Mouse (Mus musculus) layer of hippocampus, postnatal 25 days (tissue): ENCODE results near the gene Rabac1. TPM values are rescaled to one million over a fixed set of nuclear protein-coding genes. Genes with fewer than 3 reads are reported as not detected.

ENCODE experiments used
- DNase-seq, 2 experiments: peaks; one replicate each; pipeline ENCODE4 v3.0.0; 2022; ENCODE audit warnings: mixed read lengths in 2 of 2, low spot score in 1 of 2; ENCODE audit errors: extremely low spot score in 1 of 2
- total RNA-seq, 2 experiments: library from RNA; stranded (reverse); gene quantifications; 2 replicates each; pipeline ENCODE4 v1.2.3; 2021

Rabac1 gene
- 100 to 1,000 TPM; 270 to 302 TPM for total RNA-seq

DNA sequence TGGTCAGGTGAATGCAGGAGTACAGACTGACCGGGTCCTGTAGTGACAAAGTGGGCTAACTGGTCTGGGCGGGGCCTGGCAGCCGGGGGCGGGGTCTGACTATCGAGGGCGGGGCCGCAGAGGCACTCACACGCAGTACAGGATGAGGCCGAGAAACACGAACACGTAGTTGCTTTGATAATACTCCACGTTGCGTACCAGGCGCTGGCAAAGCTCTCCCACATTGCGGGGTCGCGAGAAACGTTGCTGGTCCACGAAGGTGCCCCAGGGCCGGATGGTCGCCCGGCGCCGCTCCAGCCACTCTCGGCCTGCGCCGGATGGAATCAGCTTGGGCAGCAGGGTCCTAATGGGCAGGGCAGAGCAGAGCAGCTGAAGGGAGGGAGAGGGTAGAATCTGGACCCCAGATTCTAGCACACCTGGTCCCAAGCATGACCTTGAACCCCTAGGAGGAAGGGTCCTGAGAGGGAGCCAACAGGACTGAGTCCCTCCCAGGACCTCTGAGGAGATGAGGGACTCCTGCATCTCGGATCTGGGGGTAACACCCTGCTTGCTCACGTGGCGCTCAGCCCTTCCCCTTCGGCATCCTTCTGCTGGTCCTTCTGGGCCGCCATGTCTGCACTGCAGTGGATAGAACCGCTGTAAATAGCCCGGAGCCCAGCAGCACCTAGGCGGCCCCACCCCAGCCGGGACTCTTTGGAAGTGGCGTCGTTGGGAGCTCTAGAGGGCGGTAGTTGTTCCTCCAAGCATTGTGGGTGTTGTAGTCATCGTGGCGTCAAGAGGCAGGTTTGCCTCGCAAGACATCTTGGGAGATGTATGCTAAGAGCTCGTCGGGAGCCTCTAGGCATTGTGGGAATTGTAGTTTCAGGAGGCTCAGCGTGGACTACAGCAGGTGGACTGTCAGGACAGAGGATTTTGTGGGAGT, at the start of gene Rabac1:
Gene Rabac1 (minus strand): TSS at position 783 of the 922 bp plus-strand sequence.
- DNase-seq: peak; percentile 80 to 84

DNA sequence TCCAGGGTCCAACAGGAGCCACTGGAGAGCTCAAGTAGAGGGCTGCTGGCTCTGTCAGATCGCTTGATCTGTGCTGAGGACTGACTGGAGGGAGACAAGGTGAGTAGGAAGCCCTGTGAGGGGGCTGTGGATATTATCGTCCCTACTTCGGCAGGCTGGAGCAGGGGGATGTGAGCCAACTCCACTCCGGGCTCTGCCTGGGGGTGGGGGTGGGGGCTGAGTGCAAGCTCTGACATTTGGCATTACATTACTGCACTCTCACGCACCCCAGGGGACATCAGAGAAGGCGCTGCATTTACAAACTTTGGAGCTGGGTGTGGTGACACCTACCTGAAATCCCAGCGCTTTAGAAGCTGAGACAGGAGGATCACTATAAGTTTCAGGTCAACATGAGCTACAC, 39.0 kb upstream of the Rabac1 start:
- no peak for DNase-seq

DNA sequence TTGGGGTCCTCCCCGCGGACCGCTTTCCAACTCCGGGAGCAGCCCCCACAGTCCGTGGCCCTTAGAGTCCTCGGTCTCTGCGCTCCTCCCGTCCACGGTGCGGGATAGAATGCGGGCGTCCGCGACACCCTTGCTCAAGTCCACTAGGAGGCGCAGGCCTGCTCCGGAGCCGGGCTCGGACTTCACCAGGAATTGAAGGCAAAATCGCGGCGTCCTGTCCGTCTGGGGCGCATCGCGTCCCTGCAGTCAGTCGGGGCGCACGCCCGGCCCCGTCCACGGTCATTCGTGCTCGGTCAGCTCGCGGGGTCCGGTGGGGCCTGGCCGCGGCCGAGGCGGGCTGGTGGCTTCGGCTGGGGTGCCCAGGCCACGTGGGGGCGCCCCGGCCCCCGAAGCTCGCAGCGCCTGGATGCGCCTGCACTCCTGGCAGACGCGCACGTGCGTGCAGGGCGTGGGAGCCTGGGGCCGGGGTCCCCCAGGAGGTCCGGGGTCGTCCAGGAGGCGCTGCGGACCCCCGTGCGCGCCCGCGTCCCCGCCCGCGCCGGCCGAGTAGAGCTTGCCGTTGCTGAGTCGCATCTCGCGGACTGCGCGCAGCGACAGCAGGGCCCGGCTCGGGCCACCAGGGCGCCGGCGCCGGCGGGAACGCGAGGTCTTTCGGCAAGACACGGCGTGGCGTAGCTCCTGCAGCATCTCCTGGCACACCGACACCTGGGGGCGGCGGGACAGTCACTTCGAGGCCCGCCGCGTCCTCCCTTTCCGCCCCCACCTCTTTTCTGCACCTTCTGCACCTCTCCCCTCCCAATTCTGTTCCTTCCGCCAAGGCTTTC, 37.7 kb upstream of the Rabac1 start:
- DNase-seq: peak; percentile 55 to 66

DNA sequence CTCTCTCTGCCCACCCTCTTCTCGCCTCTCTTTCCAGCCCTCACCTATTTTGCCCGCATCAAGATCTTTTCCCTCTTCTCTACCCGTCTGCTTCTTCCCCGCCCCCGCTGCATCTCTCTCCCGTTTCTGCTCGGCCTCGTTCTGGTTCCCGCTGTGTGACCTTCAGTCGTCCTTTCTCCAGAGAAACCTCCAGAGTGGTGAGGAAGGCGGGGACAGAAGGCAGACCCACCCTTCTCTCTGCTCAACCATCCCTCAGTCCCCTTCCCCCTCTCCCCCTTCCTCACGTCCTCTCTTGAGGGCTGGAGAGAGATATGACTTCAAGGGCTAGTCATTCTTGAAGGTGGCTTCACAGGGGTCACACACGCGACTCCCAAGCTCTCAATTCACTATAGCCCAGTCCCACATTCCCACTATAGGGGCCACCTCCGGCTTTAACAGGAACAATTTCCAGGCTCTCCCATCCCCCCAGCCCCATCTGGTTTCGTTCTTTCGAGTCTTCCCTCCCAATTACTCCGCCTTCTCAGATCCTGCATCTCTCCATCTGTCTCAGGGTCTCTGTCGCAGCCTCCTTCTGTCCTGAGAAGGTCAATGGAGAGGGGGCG, 36.6 kb upstream of the Rabac1 start:
- DNase-seq: peak; percentile 60 to 63

DNA sequence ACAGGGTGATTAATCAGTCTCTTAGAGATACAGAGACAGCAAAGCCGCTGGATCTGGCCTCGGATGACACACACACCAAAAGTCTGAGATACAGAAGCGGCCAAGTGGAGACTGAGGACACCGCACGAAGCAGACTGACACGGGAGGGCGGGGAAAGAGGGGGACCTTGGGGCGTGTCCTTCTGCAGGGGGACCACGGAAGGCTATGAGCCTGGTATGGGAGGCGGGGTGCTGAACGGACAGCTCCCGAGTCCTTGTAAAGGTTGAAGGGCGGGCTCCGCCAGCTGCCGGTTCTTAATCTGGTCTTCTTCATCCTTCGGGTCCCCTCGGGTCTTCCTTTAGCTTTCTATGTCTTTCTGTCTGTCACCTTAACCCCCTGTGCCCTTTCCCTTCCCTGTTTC, 36.1 kb upstream of the Rabac1 start:
- DNase-seq: peak in 1 of 2 experiments; percentile 50

DNA sequence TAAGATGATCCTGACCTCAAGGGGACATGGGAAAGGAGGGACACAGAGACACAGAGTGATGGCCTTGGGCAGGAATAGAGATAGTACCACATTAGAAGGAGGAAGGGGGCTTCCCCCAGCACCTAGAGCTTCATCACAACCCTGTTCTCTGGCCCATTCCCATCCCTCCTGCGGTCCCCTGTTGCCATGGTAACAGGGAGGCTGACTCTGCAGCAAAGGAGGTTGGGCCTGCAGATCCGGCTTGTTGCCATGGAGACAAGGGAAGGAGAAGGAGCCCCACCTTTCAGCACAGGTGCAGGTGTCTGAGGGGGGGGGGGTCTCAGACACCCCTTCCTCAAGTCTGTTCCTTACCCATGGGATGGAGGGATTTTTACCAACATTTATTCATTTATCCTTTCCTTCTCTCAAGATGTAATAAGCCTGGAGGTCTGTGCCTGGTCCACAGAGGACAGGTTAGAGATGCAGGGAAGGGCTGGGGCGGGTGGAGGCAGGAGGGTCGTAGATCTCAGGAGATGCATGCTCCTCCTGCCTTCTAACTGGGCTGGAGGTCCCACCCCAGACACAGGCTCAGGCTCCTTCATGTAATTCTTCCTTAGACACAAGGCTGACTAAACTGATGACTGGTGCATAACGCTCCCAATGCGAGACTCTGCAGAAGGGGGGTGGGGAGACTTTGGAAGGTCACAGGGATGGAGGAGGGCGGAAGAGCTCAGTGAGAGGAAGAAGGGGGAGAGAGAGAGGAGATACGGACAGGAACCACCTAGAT, 35.2 kb upstream of the Rabac1 start:
- DNase-seq: peak in 1 of 2 experiments; percentile 55

DNA sequence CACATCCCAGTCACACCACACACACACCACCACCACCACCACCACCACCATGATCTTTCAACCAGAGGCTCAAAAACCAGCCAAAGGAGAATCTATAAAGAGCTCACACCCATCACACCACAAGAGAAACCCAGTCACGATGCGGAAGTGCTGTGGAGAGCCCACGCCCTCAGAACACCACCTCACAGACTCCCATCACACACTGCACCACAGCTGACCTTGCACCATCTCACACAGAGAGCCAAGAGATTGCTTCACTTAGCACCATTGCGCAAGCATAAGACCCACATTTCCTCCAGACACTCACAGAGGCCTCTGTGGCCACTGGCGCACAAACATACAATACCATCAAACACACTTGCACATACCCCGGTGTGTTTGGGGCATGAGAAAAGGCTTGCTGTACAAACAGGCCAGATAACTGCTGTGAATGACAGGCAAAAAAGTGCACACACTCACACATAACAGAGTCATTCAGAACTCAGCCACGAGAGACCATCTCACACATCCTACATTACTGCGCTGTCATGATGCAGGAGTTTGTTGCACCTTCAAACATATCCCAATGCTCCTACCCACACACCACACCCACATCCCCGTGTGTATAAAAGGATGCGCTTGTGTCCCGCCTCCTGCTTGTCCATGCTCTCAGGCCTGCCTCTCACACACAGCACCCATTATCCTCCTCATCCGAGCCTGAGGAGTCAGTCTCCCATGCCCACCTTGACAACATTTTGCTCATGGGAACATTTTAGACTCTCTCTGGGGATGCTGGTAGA, 34.2 kb upstream of the Rabac1 start:
- DNase-seq: no peak

DNA sequence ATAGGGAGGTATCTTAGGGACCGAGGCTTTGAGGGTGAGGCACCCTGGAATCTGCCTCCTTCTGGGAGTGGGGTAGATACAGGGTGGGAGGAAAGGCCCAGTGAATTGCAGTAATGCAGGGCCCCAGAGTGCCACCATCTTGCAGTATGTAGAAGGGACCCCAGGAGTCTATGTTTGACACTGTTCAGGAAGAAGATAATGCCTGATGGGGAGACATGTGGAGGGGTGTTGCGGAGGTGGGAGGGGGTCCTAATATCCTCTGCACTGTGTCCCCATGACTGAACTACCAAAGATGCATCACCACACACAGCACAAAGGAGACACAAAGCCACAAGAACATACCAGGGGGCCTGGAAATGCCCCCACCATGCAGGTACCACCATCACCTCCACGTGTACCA, 33.6 kb upstream of the Rabac1 start:
- no peak for DNase-seq

DNA sequence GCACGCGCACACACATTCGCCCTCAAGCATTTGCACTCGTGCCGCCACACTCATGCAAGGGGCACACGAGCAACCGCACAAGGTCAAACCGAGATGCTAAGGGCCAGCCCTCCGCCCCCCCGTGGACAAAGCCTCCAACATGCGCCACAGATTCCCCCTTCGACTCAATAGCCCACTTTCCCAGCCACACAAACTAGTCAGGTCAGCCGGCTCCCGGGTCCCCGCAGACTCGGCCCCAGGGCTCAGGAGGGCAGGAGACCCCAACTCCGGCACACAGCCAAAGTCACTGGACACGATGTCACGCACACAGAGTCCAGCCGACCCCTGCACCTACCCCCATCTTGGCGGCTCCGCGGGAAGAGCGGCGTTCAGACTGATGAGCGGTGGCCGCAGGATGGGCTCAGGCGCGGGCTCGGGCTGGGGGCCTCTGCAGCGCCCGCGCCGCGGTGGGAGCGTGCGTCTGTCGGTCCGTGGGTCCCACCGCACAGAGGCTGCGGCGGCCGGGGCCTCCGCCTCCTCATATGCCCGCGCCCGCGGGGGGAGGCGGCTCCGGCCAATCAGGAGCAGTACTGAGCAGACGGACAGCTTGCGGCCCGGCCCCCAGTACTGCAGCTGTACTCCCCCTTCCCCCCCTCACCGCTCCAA, 33.0 kb upstream of the Rabac1 start, which contains the start of gene Atp1a3:
Gene Atp1a3 (minus strand): TSS at position 538 of the 645 bp plus-strand sequence.
- DNase-seq: peak; percentile 67 to 68

DNA sequence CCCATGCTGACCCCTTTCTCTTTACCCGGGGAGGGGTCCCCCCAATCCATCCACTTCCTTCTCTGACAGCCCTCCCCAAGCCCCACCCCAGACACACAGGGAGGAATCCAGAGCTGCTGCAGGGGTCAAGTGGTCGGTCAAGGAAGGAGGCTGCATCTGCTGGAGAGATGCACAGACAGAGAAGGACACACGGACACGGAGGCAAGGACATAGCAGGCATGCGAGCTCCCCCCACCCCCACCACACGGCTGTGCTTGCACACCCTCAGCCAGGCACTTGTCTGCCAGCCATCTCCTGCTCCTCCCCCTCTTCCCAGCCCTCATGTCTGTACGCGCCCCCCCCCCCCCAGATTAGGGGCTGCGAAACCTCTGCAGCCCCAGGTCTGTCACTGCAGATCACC, 32.3 kb upstream of the Rabac1 start:
- DNase-seq: no peak

DNA sequence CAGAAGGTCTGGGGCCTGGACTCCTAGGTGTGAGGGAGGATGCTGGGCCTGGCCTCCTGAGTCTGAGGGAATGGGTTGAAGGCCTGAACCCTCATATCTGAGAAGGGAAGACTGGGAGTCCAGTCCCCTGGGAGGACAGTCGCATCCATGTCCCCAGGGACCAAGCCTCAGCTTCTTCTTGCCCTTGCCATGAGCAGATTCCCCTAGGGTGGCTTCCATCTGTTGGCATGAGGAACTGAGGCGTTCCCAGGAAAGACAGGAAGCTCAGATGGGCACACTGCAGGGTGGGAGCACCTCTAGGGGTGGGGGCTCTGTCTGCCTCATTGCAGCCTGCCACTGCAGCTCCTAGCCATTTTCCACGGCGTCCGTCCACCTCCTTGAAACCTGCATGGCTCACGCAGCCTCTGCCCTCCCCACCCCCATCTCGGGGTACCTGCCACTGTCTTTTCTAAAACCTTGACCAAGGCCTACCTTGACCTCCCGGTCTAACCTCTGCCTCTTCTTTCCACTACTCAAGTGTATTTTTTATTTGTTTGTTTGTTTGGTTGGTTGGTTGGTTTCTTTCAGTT, 31.4 kb upstream of the Rabac1 start:
- DNase-seq: no peak

DNA sequence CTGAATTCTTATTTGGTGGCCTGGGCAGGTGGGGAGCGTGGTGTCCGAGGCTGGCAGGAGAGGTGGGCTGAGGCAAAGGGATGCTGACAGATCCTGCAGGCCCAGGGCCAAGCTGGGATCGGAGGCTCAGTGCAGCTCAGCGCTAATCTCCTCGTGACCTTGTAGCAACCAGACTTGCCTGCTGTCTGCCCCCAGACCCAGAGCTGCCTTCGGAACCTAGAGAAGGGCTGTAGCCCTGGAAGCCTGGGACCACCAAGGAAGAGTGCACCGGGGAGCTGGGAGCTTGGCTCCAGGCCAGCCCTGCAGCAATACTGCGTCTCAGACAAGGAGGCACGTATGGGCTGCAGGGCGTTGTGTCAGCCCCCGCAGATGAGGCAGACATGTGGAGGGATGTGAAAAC, 30.7 kb upstream of the Rabac1 start:
- no peak for DNase-seq

DNA sequence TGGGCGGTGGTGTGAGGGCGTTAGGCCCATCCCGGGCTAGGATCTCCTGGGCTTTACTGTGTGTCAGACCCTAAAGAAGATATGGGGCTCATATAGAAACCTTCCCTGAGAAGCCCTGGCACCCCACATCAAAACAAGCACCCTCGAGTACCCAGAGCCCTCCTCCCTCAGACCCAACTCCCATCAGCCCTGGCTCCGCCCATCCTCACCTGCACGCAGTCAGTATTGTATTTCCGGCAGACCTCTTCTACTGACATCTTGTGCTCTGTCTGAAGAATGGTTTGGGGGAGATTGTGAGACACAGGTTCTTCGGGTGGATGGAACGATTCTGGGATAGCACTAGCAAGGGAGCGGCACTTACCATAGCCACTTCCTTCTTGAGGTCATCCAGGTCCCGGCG, 28.2 kb upstream of the Rabac1 start:
- no peak for DNase-seq

DNA sequence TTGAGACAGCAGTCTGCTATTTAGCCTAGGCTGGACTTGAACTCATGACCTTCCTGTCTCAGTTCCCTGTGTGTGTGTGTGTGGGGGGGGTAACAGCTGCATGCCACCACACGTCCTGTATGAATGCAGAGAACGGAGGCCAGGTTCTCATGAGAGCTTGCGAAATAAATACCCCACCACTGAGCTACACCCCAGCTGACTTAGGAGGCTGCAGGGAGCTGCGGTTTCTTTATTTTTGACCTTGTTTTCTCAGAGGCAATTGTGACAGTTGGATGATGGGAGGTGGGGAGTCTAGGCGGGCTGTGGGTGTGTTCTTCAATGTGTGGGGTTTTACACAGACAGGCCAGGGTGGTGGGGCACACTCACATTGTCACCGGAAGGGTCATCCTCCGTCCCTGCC, 27.7 kb upstream of the Rabac1 start:
- no peak for DNase-seq

DNA sequence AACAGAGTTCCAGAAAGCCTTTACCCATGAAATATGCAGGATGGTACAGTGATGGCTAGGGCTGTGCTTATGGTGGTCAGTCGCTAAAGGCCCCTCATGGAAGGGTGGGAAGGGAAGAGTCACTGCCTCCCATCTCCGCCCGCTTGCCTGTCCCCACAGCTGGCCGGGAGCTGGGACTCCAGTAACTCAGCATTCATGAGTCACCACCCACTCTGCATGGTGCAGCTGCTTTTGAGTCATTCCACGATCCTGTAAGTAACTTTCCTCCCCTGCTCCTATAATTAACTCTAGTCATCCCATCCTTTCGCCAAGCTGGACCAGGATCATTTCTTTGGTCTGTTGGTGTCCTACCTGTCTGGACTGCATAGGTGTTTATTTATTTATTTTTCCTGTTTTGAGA, 20.5 kb upstream of the Rabac1 start:
- no peak for DNase-seq

DNA sequence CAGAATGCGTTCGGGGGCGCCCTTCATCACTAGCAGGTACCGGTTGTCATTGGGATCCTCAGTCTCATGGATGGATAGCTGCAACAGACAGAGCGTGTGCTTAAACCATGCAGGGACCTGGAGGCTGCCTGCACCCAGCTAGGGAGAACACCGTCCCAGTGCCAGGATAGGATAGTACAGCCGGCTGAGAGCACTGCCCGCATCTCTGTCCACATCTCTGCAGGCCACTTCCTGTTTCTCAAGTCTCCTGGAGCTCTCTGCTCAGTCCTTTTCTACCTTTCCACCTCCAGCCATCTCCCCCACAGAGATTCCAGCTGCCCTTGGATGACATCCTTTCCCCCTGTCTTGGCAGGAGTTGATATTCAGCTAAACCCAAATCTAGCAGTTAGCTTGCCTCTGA, 17.9 kb upstream of the Rabac1 start:
- DNase-seq: no peak

DNA sequence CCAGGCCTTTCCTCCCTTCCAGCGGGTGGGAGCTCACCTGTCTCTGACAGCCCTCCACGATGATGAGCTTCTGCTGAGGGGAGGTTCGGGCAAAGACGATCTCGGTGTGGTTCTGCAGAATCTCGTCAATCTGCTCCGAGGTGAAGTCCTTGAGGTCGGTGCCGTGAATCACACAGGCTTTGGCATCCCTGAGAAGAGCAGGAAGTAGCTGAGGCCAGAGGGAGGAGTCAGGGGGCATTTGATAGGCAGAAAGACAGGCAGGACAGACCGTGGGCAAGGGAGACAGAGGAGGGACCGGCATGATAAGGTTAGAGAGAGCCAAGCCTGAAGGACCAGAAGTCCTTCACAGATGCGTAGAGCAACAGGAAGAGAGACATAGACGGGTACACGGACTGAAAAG, 15.4 kb upstream of the Rabac1 start:
- no peak for DNase-seq

DNA sequence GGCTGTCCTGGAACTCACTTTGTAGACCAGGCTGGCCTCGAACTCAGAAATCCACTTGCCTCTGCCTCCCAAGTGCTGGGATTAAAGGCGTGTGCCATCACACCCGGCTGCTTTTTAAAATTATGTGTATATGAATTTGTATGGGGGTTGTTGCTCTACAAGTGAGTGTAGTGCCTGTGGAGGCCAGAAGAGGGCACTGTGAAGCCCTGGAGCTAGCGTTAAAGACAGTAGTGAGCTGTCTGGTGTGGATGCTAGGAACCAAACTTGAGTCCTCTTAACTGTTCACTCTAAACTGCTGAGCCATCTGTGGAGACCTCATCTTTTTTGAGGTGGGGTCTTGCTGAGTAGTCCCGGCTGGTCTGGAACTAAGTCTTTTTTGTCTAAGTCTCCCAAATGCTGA, 13.2 kb upstream of the Rabac1 start:
- no peak for DNase-seq

DNA sequence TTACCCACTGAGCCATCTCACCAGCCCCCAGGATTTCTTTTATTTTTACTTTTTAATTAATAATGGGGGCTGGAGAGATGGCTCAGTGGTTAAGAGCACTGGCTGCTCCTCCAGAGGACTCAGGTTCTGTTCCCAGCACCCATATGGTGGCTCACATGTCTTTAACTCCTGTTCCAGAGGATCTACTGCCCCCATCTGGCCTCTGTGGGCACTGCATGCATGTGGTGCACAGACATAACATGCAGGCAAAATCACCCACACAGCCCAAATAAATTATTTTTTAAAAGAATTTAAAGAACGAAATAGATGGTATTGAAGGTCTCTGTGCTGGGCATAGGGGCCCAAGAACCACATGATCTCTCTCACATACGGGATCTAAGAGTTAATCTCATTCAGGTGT, 11.8 kb upstream of the Rabac1 start:
- no peak for DNase-seq
